Mouse (Mus musculus) hindbrain, postnatal 0 days (tissue): ENCODE results near the gene Gpc5. TPM values are rescaled to one million over a fixed set of nuclear protein-coding genes. Genes with fewer than 3 reads are reported as not detected.

ENCODE experiments used
- ATAC-seq: fragments of 200-750 bp; cut with Nextera tagmentation; 2 replicates; pipeline ENCODE4 v1.8.0; 2017; ENCODE audit warnings: mild to moderate bottlenecking, moderate TSS enrichment, moderate library complexity
- DNase-seq: peaks from one replicate; pipeline ENCODE4 v3.0.0-alpha.2; 2015; ENCODE audit warnings: low spot score
- H3K27ac ChIP-seq: fragments of 300-500 bp; sonication (generic); 2 replicates; pipeline ENCODE4 v1.5.1; 2014; ENCODE audit warnings: mild to moderate bottlenecking
- H3K27me3 ChIP-seq: fragments of 300-500 bp; sonication (generic); 2 replicates; pipeline ENCODE4 v1.6.1; 2014; ENCODE audit warnings: low read length, mixed read lengths; ENCODE audit not compliant: insufficient read depth
- H3K36me3 ChIP-seq: fragments of 300-500 bp; sonication (generic); 2 replicates; pipeline ENCODE4 v1.6.1; 2014; ENCODE audit warnings: low read length, mixed read lengths; ENCODE audit not compliant: insufficient read depth
- H3K4me1 ChIP-seq: fragments of 300-500 bp; sonication (generic); 2 replicates; pipeline ENCODE4 v1.6.1; 2014; ENCODE audit warnings: antibody characterized with exemption, low read length, mixed read lengths; ENCODE audit not compliant: insufficient read depth
- H3K4me2 ChIP-seq: fragments of 300-500 bp; sonication (generic); 2 replicates; pipeline ENCODE4 v1.6.1; 2014; ENCODE audit warnings: low read depth, mild to moderate bottlenecking, low read length, moderate library complexity, mixed read lengths
- H3K4me3 ChIP-seq: fragments of 300-500 bp; sonication (generic); 2 replicates; pipeline ENCODE4 v1.5.1; 2014; ENCODE audit warnings: low read length
- H3K9ac ChIP-seq: fragments of 300-500 bp; sonication (generic); replicated peaks from 2 replicates; pipeline ENCODE4 v1.6.1; 2014; ENCODE audit warnings: mild to moderate bottlenecking, low read length, moderate library complexity, mixed read lengths
- H3K9me3 ChIP-seq: fragments of 300-500 bp; sonication (generic); 2 replicates; pipeline ENCODE4 v1.6.1; 2016; ENCODE audit warnings: low read length, mixed read lengths
- CTCF ChIP-seq: IDR thresholded peaks from 2 replicates; pipeline ENCODE4 v1.5.1; 2016; ENCODE audit warnings: antibody characterized with exemption, control low read depth, low read depth
- WGBS: fragments of 180-500 bp; shearing (Covaris S2); extraction: QIAGEN DNeasy Blood & Tissue Kit; methylation state at CpG from one replicate; pipeline ENCODE4 v1.1.7; 2014; 5-methylcytosine and 5-hydroxymethylcytosine counted together
- polyA plus RNA-seq: library from polyadenylated mRNA; unstranded; fragments of >200 nt; fragmentation: Nextera tagmentation; extraction: Ambion mirVana; gene quantifications from 2 replicates; pipeline ENCODE4 v1.2.1, GENCODE M21; 2015
- total RNA-seq: library from RNA; depleted of rRNA; stranded (reverse); fragments of >200 nt; gene quantifications from 2 replicates; pipeline ENCODE4 v1.2.3, GENCODE M21; 2014

The Gpc5 gene
- total and polyA plus RNA-seq, 2 experiments from 2014 or later: 17.4 to 25.6 TPM

GRCm38 (mm10) chr14:115179925-115180324 is 87.9 kb downstream of the Gpc5 start:
- H3K36me3 ChIP-seq: no peaks in the 10 kb centered on the region
- H3K9ac ChIP-seq: no peak overlapping the region
- DNase-seq (no peak), ATAC-seq (no peak)
- H3K4me3 ChIP-seq: no peak overlapping the region
- no peaks in the 10 kb centered on the region for H3K27me3 ChIP-seq
- H3K4me1 ChIP-seq: no peaks in the 10 kb centered on the region
- no peak overlapping the region for H3K27ac ChIP-seq
- 78% methylated on average over 5 of the region's 5 CpGs for WGBS
- H3K9me3 ChIP-seq: no peaks in the 10 kb centered on the region
- H3K4me2 ChIP-seq: no peak overlapping the region
- TF ChIP-seq CTCF: no peak

DNA sequence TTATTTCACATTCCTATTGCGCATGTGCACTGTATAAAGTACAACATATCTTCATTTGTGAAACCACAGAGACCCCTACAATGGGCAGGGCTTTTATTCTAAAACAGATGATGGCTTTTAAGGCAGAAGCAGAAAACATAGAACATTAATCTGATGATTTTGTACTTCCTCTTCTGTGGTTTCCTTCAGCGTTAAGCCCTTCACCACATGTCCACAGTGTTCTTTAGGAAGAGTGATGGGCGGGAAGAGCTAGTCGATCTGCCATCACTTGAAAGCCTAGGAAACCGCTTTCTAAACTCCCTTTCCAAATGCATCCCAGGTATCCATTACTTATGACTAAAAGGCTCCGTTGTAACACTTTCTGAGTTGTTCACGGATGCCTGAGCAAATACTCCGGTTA is 96.2 kb downstream of the Gpc5 start:
- no peak overlapping the region for H3K9ac ChIP-seq
- no peak overlapping the region for H3K27ac ChIP-seq
- no peak for TF ChIP-seq CTCF
- no peak for DNase-seq
- H3K9me3 ChIP-seq: no peaks in the 10 kb centered on the region
- no peaks in the 10 kb centered on the region for H3K4me1 ChIP-seq
- H3K36me3 ChIP-seq: no peaks in the 10 kb centered on the region
- no peak for ATAC-seq
- WGBS: 89% methylated on average over 8 of the region's 8 CpGs
- no peaks in the 10 kb centered on the region for H3K27me3 ChIP-seq
- H3K4me3 ChIP-seq: no peak overlapping the region
- no peak overlapping the region for H3K4me2 ChIP-seq

- Histone ChIP-seq H3K36me3 (no peaks in the 10 kb centered on the region), H3K27me3 (no peaks in the 10 kb centered on the region), H3K9ac (no peak overlapping the region), H3K4me1 (no peaks in the 10 kb centered on the region), H3K27ac (no peak overlapping the region), H3K9me3 (no peaks in the 10 kb centered on the region), H3K4me3 (no peak overlapping the region), H3K4me2 (no peak overlapping the region)
- WGBS: 68% methylated on average over 5 of the region's 5 CpGs
- ATAC-seq (no peak), DNase-seq (no peak)
- TF ChIP-seq CTCF: no peak
Observed at GRCm38 (mm10) chr14:115228075-115228474, 136.1 kb downstream of the Gpc5 start.

DNA sequence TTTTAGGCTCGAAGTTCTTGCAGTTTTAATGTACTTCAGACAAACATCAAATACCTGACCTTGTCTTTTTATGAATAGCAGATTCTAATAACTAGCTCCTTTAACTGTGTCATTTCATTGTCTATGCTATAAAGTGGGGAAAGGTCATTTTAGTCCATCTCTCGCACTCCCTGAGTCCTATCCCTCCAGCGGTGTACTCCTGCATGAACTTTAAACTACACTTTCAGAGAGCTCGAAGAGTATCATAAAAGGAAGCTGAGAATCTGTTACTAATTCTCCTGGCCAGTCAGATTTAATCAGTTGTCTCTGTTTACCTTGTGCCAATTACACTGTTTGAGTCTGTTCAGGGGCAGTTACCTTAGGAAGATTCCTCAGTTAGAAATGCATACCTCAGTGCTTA is 144.4 kb downstream of the Gpc5 start:
- TF ChIP-seq CTCF: no peak
- H3K9ac ChIP-seq: no peak overlapping the region
- WGBS: 74% methylated on average over 4 of the region's 4 CpGs

GRCm38 (mm10) chr14:115240621-115241373 is 148.8 kb downstream of the Gpc5 start:
- 64% methylated on average over 4 of the region's 4 CpGs for WGBS
- no peak for DNase-seq
- Histone ChIP-seq H3K27me3 (no peaks in the 10 kb centered on the region), H3K4me2 (no peak overlapping the region), H3K9me3 (no peaks in the 10 kb centered on the region), H3K9ac (no peak overlapping the region), H3K27ac (no peak overlapping the region), H3K36me3 (no peaks in the 10 kb centered on the region), H3K4me3 (no peak overlapping the region), H3K4me1 (no peaks in the 10 kb centered on the region)
- TF ChIP-seq CTCF: no peak
- ATAC-seq: no peak

More for the DNA sequence above, 144.4 kb downstream of the Gpc5 start:
- Histone ChIP-seq H3K36me3 (no peaks in the 10 kb centered on the region), H3K27me3 (no peaks in the 10 kb centered on the region), H3K4me2 (no peak overlapping the region), H3K9me3 (no peaks in the 10 kb centered on the region), H3K4me1 (no peaks in the 10 kb centered on the region), H3K27ac (no peak overlapping the region), H3K4me3 (no peak overlapping the region)
- no peak for ATAC-seq
- no peak for DNase-seq

- no peak for TF ChIP-seq CTCF
- ATAC-seq: no peak
- no peak overlapping the region for H3K4me3 ChIP-seq
Observed at GRCm38 (mm10) chr14:115250537-115250936, 158.5 kb downstream of the Gpc5 start.

DNA sequence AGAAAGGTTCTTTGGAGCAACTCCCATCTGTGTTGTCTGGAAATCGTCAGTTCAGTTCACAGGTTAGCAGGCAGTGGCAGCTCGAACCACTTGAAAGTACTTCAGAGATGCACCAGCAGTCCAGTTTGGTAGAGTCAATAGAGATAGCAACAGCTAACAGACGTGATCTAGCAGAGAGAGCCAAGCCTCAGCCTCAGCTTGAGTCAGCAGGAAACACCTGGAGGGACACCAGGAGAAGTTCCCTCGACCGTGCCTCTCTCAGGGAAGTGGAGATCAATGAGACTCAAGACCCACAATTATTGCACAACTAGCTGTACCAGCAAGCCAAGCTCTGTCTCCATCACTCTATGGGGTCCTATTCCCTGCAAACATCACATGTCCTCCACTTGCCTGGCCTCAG is 159.8 kb downstream of the Gpc5 start:
- no peaks in the 10 kb centered on the region for H3K36me3 ChIP-seq
- H3K4me1 ChIP-seq: no peaks in the 10 kb centered on the region
- ATAC-seq (no peak), DNase-seq (no peak)
- no peak overlapping the region for H3K4me3 ChIP-seq
- no peak overlapping the region for H3K4me2 ChIP-seq
- H3K27ac ChIP-seq: no peak overlapping the region
- no peaks in the 10 kb centered on the region for H3K9me3 ChIP-seq
- 71% methylated on average over 5 of the region's 5 CpGs for WGBS
- no peak for TF ChIP-seq CTCF
- no peaks in the 10 kb centered on the region for H3K27me3 ChIP-seq
- H3K9ac ChIP-seq: no peak overlapping the region

More at GRCm38 (mm10) chr14:115250537-115250936, 158.5 kb downstream of the Gpc5 start:
- Histone ChIP-seq H3K36me3 (no peaks in the 10 kb centered on the region), H3K27ac (no peak overlapping the region), H3K9me3 (no peaks in the 10 kb centered on the region), H3K27me3 (no peaks in the 10 kb centered on the region), H3K4me1 (no peaks in the 10 kb centered on the region), H3K9ac (no peak overlapping the region), H3K4me2 (no peak overlapping the region)
- 95% methylated on average over 6 of the region's 6 CpGs for WGBS
- no peak for DNase-seq
